Mouse (Mus musculus): Measurements from ENCODE around the gene Clk1. TPM values are rescaled to one million over a fixed set of nuclear protein-coding genes. Genes with fewer than 3 reads are reported as not detected.
"Not testable (repeated sequence)": the region's sequence is repeated elsewhere in the genome, so short reads cannot be mapped to it uniquely, and the experiment has no call there.

The Clk1 gene
- total RNA-seq, 1 experiment from 2014 or later, result 916 TPM

- ATAC-seq (replicated peaks in 1 of 2; ENCODE audit: insufficient read depth in 1 of 2, low FRiP score in 2 of 2, low TSS enrichment in 1 of 2, low read depth in 1 of 2, poor library complexity in 2 of 2, severe bottlenecking in 2 of 2), result not testable (repeated sequence)
Measured at GRCm38 (mm10) chr1:58374266-58374665, 49.6 kb downstream of the Clk1 start.

- ATAC-seq (replicated peaks in 1 of 2; ENCODE audit: insufficient read depth in 1 of 2, low FRiP score in 2 of 2, low TSS enrichment in 1 of 2, low read depth in 1 of 2, poor library complexity in 2 of 2, severe bottlenecking in 2 of 2), result no peak
Measured at GRCm38 (mm10) chr1:58369716-58370115, 54.1 kb downstream of the Clk1 start.

- no peak for ATAC-seq (replicated peaks in 1 of 2; ENCODE audit: insufficient read depth in 1 of 2, low FRiP score in 2 of 2, low TSS enrichment in 1 of 2, low read depth in 1 of 2, poor library complexity in 2 of 2, severe bottlenecking in 2 of 2)
Measured at GRCm38 (mm10) chr1:58366737-58367471, 57.0 kb downstream of the Clk1 start.

- no peak for ATAC-seq (replicated peaks in 1 of 2; ENCODE audit: insufficient read depth in 1 of 2, low FRiP score in 2 of 2, low TSS enrichment in 1 of 2, low read depth in 1 of 2, poor library complexity in 2 of 2, severe bottlenecking in 2 of 2)
Measured at GRCm38 (mm10) chr1:58365829-58366228, 58.0 kb downstream of the Clk1 start.

GRCm38 (mm10) chr1:58364551-58364950 is 59.3 kb downstream of the Clk1 start:
- no peak for ATAC-seq (replicated peaks in 1 of 2; ENCODE audit: insufficient read depth in 1 of 2, low FRiP score in 2 of 2, low TSS enrichment in 1 of 2, low read depth in 1 of 2, poor library complexity in 2 of 2, severe bottlenecking in 2 of 2)

- ATAC-seq (replicated peaks in 1 of 2; ENCODE audit: insufficient read depth in 1 of 2, low FRiP score in 2 of 2, low TSS enrichment in 1 of 2, low read depth in 1 of 2, poor library complexity in 2 of 2, severe bottlenecking in 2 of 2), result no peak
Measured at GRCm38 (mm10) chr1:58362296-58362695, 61.6 kb downstream of the Clk1 start.

Other genes with a start within 250 kb of the Clk1 start
- 0.25 and 0.55 TPM in 2 replicates for gene Aox4, start 213.7 kb downstream of the Clk1 start, total RNA-seq (2017)
- 0.38 TPM in 1 of 2 replicates, not detected in the other for gene Aox2, start 145.7 kb downstream of the Clk1 start, total RNA-seq (2017)
- gene Bzw1, start 31.2 kb downstream of the Clk1 start, total RNA-seq (2017), result 186 and 230 TPM in 2 replicates
- 50.2 and 67.7 TPM in 2 replicates for gene Nif3l1, start 21.1 kb upstream of the Clk1 start, total RNA-seq (2017)
- gene Ppil3, start 21.4 kb upstream of the Clk1 start, total RNA-seq (2017), result 66.9 and 94.8 TPM in 2 replicates
- gene Orc2, start 81.0 kb upstream of the Clk1 start, total RNA-seq (2017), result 70.3 and 87.7 TPM in 2 replicates
- gene Fam126b, start 162.3 kb upstream of the Clk1 start, total RNA-seq (2017), result 17.9 and 35.1 TPM in 2 replicates
- 51.0 and 89.8 TPM in 2 replicates for gene Ndufb3, start 162.3 kb upstream of the Clk1 start, total RNA-seq (2017)